Mouse (Mus musculus) gastrocnemius, adult 2 months (tissue): ENCODE results near the gene Rarg. TPM values are rescaled to one million over a fixed set of nuclear protein-coding genes. Genes with fewer than 3 reads are reported as not detected.

Experiments
- DNase-seq: peaks from one replicate; pipeline ENCODE4 v3.0.0; 2022
- H3K27ac ChIP-seq: fragments of 200-600 bp; 2 replicates; pipeline ENCODE4 v1.8.1; 2022; ENCODE audit warnings: mild to moderate bottlenecking
- H3K4me3 ChIP-seq: fragments of 200-600 bp; 2 replicates; pipeline ENCODE4 v1.8.1; 2022; ENCODE audit warnings: mild to moderate bottlenecking, moderate library complexity
- CTCF ChIP-seq: fragments of 200-600 bp; IDR thresholded peaks from 2 replicates; pipeline ENCODE4 v1.8.1; 2022; ENCODE audit warnings: antibody characterized with exemption, mild to moderate bottlenecking, moderate library complexity
- intact Hi-C: fragments of 180-260 bp; cut with DNase I; formaldehyde crosslinking; loops from one replicate; pipeline ENCODE4 v1.15.1; 2025
- total RNA-seq, 2 experiments: library from RNA; stranded (reverse); gene quantifications; 2 replicates each; pipeline ENCODE4 v1.2.3; 2021

The Rarg gene
- total RNA-seq, 2 experiments from 2014 or later = 9.9 to 11.9 TPM

DNA sequence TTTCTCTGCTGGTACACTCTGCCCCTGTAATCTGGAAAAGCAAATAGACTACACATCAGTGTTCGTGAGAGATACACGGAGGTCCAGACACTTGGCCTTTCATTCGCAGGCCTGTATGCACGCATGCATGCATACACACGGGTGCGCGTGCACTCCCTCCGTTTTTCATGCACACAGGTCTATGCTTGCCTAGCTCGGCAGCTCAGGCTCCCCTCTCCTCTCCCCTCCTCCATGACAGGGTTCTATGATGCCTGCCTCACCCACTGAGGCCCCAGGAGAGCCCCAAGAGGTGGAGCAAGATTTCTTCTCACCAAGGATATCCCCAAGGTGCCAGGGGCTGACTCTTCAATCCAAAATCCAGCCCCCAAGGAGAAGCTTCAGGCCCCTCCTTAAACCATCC, 7.3 kb downstream of the Rarg start:
- DNase-seq = no peak
- Histone ChIP-seq H3K4me3 (no peak overlapping the region), H3K27ac (peak overlapping the region; percentile 99)
- no peak for TF ChIP-seq CTCF
- intact Hi-C loops = no loop called here

DNA sequence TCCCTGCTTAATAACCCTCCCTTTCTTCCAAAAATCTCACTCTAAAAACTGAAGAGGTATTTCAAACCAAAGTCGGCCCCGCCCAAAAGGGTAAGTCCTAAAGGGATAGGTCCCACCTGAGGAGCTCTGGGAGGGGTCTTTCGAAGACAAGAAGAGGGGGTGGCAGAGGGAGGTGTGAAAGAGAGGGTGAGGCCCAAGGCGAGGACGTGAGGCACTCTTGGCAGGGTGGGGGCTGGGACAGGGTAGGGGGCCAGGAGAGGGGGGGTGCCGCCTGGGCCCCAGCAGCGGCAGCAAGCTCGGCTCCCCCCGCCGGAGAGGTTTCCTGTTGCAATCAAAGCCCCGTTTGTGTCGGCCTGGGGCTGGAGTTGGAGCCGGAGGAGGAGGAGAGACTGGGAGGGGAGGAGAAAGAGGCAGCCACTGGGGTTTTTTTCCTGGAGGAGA, 8.0 kb downstream of the Rarg start:
- TF ChIP-seq CTCF = no peak
- Histone ChIP-seq H3K27ac (peak overlapping the region; percentile 99), H3K4me3 (peak overlapping the region; percentile 57)
- intact Hi-C loops = no loop called here
- peak; percentile 60 for DNase-seq

DNA sequence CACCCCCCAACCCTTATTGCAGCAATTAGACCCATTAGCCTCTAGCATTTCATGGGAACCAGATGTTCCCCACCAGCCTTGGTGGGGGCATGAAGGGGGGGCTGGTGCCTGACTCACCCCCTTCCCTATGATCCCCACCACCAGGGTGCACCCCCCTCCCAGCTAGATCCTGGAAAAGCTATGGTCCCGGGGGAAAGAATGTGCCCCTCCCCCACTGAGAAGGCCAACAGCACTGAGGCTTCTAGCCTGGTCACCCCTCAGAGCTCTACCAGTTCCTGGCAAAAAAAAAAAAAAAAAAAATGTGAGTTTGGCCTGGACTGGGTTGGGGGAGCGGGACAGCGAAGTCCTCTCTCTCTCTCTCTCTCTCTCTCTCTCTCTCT, 8.5 kb downstream of the Rarg start:
- TF ChIP-seq CTCF = no peak
- intact Hi-C loops = no loop called here
- DNase-seq = no peak
- H3K27ac ChIP-seq = peak overlapping the region; percentile 99
- peak overlapping the region; percentile 76 for H3K4me3 ChIP-seq

DNA sequence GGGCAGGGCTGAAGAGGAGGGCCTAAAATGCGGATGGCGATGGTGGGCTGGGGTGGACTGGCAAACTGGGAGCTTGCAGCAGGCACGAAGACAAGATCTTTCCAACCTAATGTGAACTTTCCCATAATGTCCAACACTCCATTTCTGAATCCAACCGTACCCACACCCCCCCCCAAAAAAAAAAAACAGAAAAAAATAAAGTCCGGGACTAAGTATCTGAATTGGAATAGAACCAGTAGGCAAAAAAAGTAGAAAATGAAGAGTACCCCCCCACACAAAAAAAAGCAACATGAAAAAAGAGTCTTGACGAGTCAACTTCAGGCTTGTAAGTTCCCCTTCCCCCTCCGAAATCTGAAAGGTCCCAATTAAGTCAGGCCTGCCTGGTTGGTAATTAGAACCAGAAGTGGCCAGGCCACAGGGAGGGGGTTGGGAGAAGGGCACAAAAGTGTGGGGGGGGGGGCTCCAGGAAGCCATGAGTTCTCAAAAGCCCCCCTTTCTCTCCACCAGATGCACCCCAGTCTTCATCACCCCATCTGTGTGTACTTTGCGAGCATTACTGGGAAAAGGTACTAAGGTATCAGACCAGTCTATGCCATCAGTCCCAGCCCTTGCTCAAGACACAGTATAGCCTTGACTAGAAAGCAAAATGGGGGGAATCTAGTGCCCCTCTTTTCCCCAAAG, 9.0 kb downstream of the Rarg start:
- peak overlapping the region; percentile 76 for H3K4me3 ChIP-seq
- intact Hi-C loops = no loop called here
- peak overlapping the region; percentile 99 for H3K27ac ChIP-seq
- no peak for DNase-seq
- TF ChIP-seq CTCF = no peak

DNA sequence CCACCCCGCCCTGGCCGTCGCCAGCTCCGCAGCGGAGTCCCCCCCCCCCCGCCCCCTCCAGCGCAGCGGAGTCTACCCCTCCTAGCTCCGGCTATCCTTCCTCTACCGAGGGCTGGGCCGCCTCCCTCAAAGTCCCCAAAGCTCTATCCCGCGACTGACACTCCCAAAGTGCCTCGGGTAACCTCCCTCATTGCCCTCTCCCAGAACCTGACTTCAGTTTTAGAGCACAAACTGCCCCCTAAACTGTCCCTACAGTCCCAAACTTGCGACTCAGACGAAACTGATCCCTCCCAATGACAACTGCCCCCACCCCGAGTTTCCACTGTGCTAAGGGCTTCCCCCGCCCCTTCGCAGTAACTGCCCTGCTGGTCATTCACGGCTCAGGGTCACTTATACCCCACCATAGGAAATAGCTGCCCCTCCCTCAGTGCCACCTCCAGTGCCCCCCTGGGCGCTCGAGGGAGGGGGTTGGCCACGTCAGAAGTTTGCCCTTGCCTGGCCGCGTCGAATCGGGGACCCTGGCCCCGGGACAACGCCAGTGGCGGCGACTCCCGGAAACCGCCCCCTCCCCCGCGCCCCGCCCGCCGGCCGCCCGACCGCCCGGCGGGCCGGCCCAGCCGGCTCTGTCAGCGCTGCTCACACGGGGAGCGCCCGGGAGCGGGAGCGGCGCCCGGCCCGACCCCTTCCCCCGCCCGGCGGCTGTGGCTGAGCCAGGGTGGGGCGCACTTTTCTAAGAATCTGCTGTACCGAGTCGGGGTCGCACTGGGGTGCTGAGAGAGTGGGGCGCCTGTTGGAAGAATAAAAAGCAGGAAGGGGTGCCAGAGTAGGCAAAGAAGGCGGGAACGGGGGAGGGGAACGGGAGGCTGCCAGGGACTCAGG, 9.8 kb downstream of the Rarg start:
- H3K4me3 ChIP-seq = peak overlapping the region; percentile 76
- TF ChIP-seq CTCF = no peak; the same call in 1 of the 2 replicates
- peak; percentile 86 for DNase-seq
- intact Hi-C loops = no loop called here
- H3K27ac ChIP-seq = peak overlapping the region; percentile 99

DNA sequence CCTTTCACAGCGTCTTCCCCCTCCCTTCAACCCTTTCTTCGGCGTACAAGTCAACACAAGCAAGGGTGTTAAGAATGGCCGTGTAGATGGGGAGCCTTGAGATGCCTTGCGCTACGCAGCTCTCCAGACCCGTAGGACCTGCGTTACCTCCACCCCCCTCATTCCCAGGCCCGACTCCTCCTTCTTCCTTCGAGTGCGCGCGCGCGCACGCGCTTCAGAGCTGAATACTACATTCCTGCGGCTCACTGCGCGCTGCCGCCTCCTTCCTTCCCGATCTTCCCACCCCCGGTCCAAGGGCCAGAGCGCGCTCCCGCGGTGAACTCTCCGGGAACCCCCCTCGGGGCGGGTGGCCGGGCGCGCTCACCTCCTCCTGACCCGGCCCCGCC, 10.5 kb downstream of the Rarg start:
- intact Hi-C loops = no loop called here
- DNase-seq = peak; percentile 98
- H3K4me3 ChIP-seq = peak overlapping the region; percentile 76
- peak overlapping the region; percentile 99 for H3K27ac ChIP-seq
- TF ChIP-seq CTCF = no peak

DNA sequence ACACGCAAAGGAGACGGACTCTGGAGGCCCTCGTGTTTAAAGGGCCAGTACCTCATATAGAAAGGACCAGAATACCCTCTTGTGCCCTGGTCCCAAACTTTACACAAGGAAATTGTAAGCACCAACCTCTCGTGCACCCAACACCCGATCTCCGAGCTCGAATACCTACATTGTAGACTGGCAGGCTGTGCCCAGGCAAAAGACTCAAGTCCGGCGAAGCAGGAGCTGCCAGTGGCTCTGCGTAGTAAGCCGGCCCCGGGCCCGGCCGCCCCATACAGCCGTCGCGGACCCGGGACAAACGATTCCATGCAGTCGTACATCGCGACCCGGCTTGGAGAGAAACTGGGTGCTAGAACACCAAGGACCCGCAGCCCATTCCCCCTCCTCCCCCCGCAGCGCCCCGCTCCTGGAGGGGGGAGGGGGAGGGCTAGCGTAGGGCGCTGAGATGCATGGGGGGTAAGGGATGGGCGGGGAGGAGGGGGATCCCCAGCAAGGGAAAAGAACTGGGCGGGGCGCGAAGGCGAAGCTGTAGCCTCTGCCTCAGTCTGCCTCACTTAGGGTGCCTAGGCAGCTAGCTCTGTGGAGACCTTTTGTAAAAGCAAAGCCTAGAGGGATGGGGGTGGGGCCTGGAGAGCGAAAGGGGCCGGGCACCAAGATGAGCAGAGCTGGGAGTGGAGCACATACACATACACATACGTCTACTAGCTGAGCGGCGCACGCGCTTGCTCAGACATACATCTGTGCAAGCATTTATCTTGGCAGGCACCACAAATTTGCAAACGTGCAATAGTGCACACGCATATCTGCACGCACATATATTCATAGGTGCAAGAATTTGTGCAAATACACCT, 11.2 kb downstream of the Rarg start:
- Histone ChIP-seq H3K27ac (peak overlapping the region; percentile 99), H3K4me3 (peak overlapping the region; percentile 76)
- DNase-seq = peak; percentile 84
- intact Hi-C loops = no loop called here
- no peak for TF ChIP-seq CTCF

DNA sequence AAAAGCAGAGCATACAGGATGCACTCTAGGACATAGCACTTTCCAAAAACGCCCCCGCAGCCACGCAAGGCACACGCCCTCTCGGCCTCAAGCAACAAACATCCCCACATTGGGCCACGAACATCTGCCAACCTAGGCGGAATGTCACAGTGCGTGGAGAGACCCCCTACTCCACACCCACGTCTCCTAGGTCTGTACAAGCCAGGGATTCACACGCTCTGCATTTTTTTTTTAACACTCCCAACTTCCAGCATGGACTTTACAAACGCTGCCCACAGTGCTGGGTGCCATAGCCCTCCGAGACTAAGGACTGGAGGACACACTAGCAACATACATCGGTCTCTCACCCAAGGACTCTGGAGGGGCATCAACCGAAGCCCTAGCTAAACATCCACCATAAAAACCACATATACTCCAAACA, 11.8 kb downstream of the Rarg start:
- Histone ChIP-seq H3K27ac (peak overlapping the region; percentile 99), H3K4me3 (peak overlapping the region; percentile 76)
- no peak for TF ChIP-seq CTCF
- intact Hi-C loops = no loop called here
- peak; percentile 53 for DNase-seq

DNA sequence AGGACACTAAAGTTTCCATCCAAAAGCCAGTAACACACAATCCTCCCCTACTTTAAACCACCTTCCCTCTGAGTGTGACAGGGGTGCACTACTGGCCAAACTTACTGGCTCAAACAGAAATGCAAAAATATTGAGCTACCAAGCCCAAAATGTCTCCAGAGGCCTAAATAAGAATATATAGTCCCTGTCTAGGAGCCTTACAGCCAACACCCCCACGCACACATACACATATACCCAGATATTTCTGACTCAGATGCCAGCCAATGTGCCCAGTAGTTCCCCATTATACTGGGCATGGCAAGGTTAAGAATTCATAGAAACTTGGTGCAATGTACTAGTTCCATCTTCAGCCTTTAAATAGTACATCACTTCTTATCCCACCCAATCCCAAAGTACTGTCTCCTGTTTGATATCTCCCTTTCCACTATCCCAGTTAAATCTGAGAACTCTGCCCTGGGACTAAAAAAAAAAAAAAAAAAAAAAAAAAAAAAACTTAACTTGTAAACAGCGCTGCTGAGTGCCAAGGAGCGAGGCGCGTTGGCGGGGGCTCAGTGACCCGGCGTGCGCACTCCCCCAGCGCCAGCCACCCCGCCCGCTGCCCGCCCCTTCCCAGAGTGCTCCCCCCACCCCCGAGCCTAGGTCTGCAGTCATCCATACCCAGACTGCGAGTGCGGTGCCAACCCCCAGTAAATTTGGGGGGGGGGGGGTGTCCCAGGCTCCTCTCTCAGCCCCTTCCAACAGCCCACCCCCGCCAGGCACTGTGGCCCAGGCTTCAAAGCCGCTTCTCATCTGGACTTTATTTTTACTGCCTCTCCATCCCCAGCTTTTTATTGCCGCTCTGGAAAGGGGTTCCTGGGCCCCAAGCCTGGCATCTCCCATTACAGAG, 12.8 kb downstream of the Rarg start:
- intact Hi-C loops = no loop called here
- Histone ChIP-seq H3K4me3 (peak overlapping the region; percentile 76), H3K27ac (peak overlapping the region; percentile 99)
- no peak for TF ChIP-seq CTCF
- DNase-seq = peak; percentile 84

DNA sequence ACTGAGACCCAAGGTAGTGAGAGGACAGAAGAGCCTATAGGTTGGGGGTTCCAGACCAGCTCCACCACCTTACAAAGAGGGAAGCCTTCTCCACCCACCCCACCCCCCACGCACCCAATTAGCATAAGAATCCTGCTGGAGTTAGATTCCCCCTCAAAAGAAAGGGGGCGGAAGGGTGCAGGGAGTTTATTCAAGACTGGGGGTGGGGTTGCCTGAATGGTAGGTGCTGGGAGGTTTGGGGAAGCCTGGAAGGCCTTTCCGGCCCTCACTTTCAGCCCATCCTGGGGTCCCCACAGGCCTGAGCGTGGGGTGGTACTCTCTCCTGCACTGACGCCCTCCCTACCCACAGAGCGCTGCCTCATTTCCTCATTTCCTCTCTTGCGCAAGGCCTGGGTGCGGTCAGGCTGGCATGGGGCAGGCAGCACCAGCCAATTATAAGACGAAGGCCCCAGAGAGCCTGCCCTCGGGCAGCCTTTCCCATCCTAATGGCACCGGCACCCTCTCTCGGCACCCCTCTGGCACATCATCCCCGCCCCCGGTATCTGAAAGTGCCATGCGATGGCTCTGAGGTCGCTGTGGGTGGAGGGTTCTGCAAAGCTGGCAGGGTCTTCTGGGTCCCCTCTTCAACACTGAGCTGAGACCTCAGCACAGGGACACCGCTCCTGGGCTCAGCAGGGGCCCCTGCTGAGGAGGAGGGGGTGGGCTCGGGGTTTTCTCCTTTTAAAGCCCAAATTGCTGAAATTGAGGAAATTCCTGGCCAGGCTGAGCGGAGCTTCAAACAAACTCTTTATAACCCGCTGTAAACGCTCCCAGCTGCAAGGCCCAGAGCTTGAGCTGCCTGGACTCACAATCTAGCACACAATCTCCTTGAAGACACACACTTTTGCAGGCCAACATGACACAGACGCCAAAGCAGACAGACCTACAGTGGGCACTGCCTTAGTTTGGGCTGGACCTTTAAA, 13.8 kb downstream of the Rarg start:
- intact Hi-C loops = no loop called here
- no peak for TF ChIP-seq CTCF
- peak overlapping the region; percentile 99 for H3K27ac ChIP-seq
- H3K4me3 ChIP-seq = peak overlapping the region; percentile 76
- DNase-seq = peak; percentile 79
